Mouse (Mus musculus): Measurements from ENCODE around the gene Wfdc11.

GRCm38 (mm10) chr2:164621775-164622174, 52.1 kb downstream of the Wfdc11 start:
- TF ChIP-seq CTCF (conservative IDR thresholded peaks at IDR 0.05; ENCODE audit: low read length): 0 out of 2 replicates have a peak, but pooled peaks have one; percentile 2
- no peak for TF ChIP-seq NANOG (IDR thresholded peaks at IDR 0.05; ENCODE audit: borderline replicate concordance, low read length)

All from E14TG2a.4 (cell line).